Mouse (Mus musculus) heart, embryonic 14.5 days (tissue): ENCODE data around the gene Ms4a6d. TPM values are rescaled to one million over a fixed set of nuclear protein-coding genes. Genes with fewer than 3 reads are reported as not detected.

Experiments used
- ATAC-seq: fragments of 200-750 bp; cut with Nextera tagmentation; 2 replicates; pipeline ENCODE4 v1.8.0; 2017; ENCODE audit warnings: low read depth, moderate TSS enrichment; ENCODE audit not compliant: insufficient number of reproducible peaks, insufficient read depth, low FRiP score
- H3K27ac ChIP-seq, 2 experiments: fragments of 200-500 bp in 1 of 2; fragments of 300-500 bp in 1 of 2; sonication (generic) in 1 of 2; replicated peaks in 1 of 2; 2 replicates each; pipeline ENCODE4 v1.5.1; 2012 to 2014; ENCODE audit warnings: low read depth in 2 of 2, low read length in 2 of 2, control low read depth in 1 of 2, mild to moderate bottlenecking in 1 of 2, mixed read lengths in 1 of 2; ENCODE audit not compliant: control insufficient read depth in 1 of 2, insufficient read depth in 1 of 2
- H3K27me3 ChIP-seq: fragments of 300-500 bp; sonication (generic); 2 replicates; pipeline ENCODE4 v1.6.1; 2014; ENCODE audit warnings: mild to moderate bottlenecking, low read length, control low read depth; ENCODE audit not compliant: control insufficient read depth, insufficient read depth
- H3K36me3 ChIP-seq: fragments of 300-500 bp; sonication (generic); 2 replicates; pipeline ENCODE4 v1.6.1; 2014; ENCODE audit warnings: mild to moderate bottlenecking, control low read depth, low read length, mixed read lengths; ENCODE audit not compliant: control insufficient read depth, insufficient read depth
- H3K4me1 ChIP-seq, 2 experiments: fragments of 200-500 bp in 1 of 2; fragments of 300-500 bp in 1 of 2; sonication (generic) in 1 of 2; 2 replicates each; pipeline ENCODE4 v1.6.1; 2012 to 2014; ENCODE audit warnings: low read length in 2 of 2, control low read depth in 1 of 2, mixed read lengths in 1 of 2; ENCODE audit not compliant: control insufficient read depth in 2 of 2, insufficient read depth in 2 of 2
- H3K4me2 ChIP-seq: fragments of 300-500 bp; sonication (generic); 2 replicates; pipeline ENCODE4 v1.6.1; 2014; ENCODE audit warnings: mild to moderate bottlenecking, low read length
- H3K4me3 ChIP-seq, 2 experiments: fragments of 200-500 bp in 1 of 2; fragments of 300-500 bp in 1 of 2; sonication (generic) in 1 of 2; 2 replicates each; pipeline ENCODE4 v1.5.1; 2012 to 2014; ENCODE audit warnings: low read length in 2 of 2, mild to moderate bottlenecking in 2 of 2, control low read depth in 1 of 2, low read depth in 1 of 2, moderate library complexity in 1 of 2; ENCODE audit not compliant: control insufficient read depth in 1 of 2, insufficient read depth in 1 of 2
- H3K9ac ChIP-seq: fragments of 300-500 bp; sonication (generic); 2 replicates; pipeline ENCODE4 v1.6.1; 2014; ENCODE audit warnings: mild to moderate bottlenecking, low read length
- H3K9me3 ChIP-seq: fragments of 300-500 bp; sonication (generic); 2 replicates; pipeline ENCODE4 v1.6.1; 2016; ENCODE audit warnings: low read length, control low read depth; ENCODE audit not compliant: control insufficient read depth
- WGBS: fragments of 180-500 bp; shearing (Covaris S2); extraction: QIAGEN DNeasy Blood & Tissue Kit; methylation state at CpG from one replicate; pipeline ENCODE4 v1.1.7; 2014; 5-methylcytosine and 5-hydroxymethylcytosine counted together
- polyA plus RNA-seq: library from polyadenylated mRNA; unstranded; fragments of >200 nt; fragmentation: Nextera tagmentation; extraction: Ambion mirVana; gene quantifications from 2 replicates; pipeline ENCODE4 v1.2.1, GENCODE M21; 2014

The Ms4a6d gene
- polyA plus RNA-seq = 3.4 TPM in 2 replicates

DNA sequence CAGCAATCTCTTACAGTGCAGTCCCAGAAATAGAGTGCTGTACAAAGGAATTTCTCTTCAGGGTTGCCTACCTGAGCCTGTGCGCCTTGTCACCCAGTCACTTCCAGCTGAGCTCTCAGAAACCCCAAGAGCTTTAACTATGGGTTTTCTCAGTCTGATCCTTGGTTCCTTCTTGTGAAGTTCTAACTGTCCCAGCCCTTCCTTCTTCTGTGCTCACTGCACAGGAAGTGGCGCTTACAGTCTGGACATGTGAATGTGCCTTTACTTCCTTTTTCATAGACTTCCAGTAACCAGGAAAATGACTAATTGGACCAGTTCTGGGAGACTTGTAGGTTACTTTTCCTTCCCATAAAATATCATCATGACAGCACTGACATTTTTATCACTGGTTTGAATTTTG, at the start of gene Ms4a6d:
Gene Ms4a6d, minus strand, starts transcription at position 247 of the 400 bp plus-strand sequence.
- H3K4me1 ChIP-seq = no peaks in the 10 kb centered on the region
- H3K27ac ChIP-seq = no peak within 1 kb of the TSS
- ATAC-seq = no peak
- H3K9ac ChIP-seq = no peak within 1 kb of the TSS
- no peak within 1 kb of the TSS for H3K4me2 ChIP-seq
- no peaks in the 10 kb centered on the region for H3K36me3 ChIP-seq
- no peaks in the 10 kb centered on the region for H3K9me3 ChIP-seq
- H3K27me3 ChIP-seq = no peaks in the 10 kb centered on the region
- no peak within 1 kb of the TSS for H3K4me3 ChIP-seq
- 69% methylated on average over 2 of the region's 2 CpGs for WGBS

GRCm38 (mm10) chr19:11649564-11649963, 44.9 kb upstream of the Ms4a6d start:
- Histone ChIP-seq H3K4me3 (no peak overlapping the region), H3K9ac (no peak overlapping the region), H3K36me3 (no peaks in the 10 kb centered on the region), H3K4me1 (no peaks in the 10 kb centered on the region), H3K27ac (no peak overlapping the region), H3K27me3 (no peaks in the 10 kb centered on the region), H3K9me3 (no peaks in the 10 kb centered on the region), H3K4me2 (no peak overlapping the region)
- no peak for ATAC-seq
- 73% methylated on average over 4 of the region's 4 CpGs for WGBS

GRCm38 (mm10) chr19:11646166-11646565, 41.5 kb upstream of the Ms4a6d start:
- Histone ChIP-seq H3K36me3 (no peaks in the 10 kb centered on the region), H3K27me3 (no peaks in the 10 kb centered on the region), H3K4me1 (no peaks in the 10 kb centered on the region), H3K4me3 (no peak overlapping the region), H3K27ac (no peak overlapping the region), H3K4me2 (no peak overlapping the region), H3K9ac (no peak overlapping the region), H3K9me3 (no peaks in the 10 kb centered on the region)
- WGBS = 56% methylated on average over 3 of the region's 3 CpGs
- no peak for ATAC-seq

DNA sequence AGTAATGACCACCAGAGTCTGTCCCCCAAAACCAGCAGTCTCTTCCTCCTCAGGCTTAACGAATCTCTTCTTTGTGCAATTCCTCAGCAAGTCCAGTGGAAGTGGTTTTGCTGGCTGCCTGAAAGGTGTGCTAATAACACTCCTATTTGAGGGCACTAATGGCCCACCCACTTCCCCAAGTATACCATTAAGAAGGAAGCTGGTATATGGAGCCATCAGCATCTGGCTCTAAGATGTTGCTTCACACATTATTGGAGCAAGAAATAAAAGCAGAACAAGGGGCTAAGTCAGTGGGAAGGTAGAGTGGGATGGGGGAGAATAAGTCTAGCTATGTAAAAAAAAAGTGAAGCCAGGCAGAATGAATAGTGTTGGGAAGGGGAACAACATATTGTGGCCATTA, 36.1 kb upstream of the Ms4a6d start, which contains the start of gene Ms4a3:
Gene Ms4a3, minus strand, starts transcription at position 120 of the 400 bp plus-strand sequence.
- ATAC-seq = no peak
- no peak within 1 kb of the TSS for H3K27ac ChIP-seq
- H3K27me3 ChIP-seq = no peaks in the 10 kb centered on the region
- H3K4me2 ChIP-seq = no peak within 1 kb of the TSS
- no peak within 1 kb of the TSS for H3K4me3 ChIP-seq
- H3K9ac ChIP-seq = no peak within 1 kb of the TSS
- no peaks in the 10 kb centered on the region for H3K9me3 ChIP-seq
- H3K36me3 ChIP-seq = no peaks in the 10 kb centered on the region
- H3K4me1 ChIP-seq = no peaks in the 10 kb centered on the region
- WGBS = 64% methylated on average over 1 of the region's 1 CpGs

- 61% methylated on average over 4 of the region's 4 CpGs for WGBS
These were observed 34.4 kb upstream of the Ms4a6d start for GRCm38 (mm10) chr19:11639038-11639437.

GRCm38 (mm10) chr19:11635572-11635971, 30.9 kb upstream of the Ms4a6d start:
- Histone ChIP-seq H3K9ac (no peak overlapping the region), H3K36me3 (no peaks in the 10 kb centered on the region), H3K4me3 (no peak overlapping the region), H3K4me1 (no peaks in the 10 kb centered on the region), H3K27me3 (no peaks in the 10 kb centered on the region), H3K27ac (no peak overlapping the region), H3K9me3 (no peaks in the 10 kb centered on the region), H3K4me2 (no peak overlapping the region)
- WGBS = 32% methylated on average over 5 of the region's 5 CpGs
- no peak for ATAC-seq

More at GRCm38 (mm10) chr19:11639038-11639437, 34.4 kb upstream of the Ms4a6d start:
- no peak for ATAC-seq
- no peaks in the 10 kb centered on the region for H3K36me3 ChIP-seq
- no peak overlapping the region for H3K27ac ChIP-seq
- H3K4me3 ChIP-seq = no peak overlapping the region
- H3K9ac ChIP-seq = no peak overlapping the region
- H3K9me3 ChIP-seq = no peaks in the 10 kb centered on the region
- H3K27me3 ChIP-seq = no peaks in the 10 kb centered on the region
- H3K4me2 ChIP-seq = no peak overlapping the region
- no peaks in the 10 kb centered on the region for H3K4me1 ChIP-seq

DNA sequence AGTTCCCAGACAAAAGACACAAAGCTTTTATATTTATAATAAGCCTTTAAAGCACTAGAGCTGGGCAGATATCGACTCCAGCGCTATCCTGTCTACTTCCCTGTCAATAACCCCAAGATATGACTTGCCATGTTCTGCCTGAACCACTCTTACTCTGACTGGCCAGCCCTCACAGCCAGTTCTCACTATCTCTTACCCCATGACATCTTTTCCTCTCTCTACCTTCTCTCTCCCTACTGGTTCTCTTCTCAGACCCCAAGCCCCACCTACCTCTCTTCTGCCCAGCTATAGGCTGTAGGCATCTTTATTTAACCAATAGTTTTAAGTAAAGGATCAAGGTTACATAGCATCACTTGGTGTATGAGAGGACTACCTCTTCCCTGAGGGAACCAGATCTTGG, 29.7 kb upstream of the Ms4a6d start:
- Histone ChIP-seq H3K27me3 (no peaks in the 10 kb centered on the region), H3K9ac (no peak overlapping the region), H3K36me3 (no peaks in the 10 kb centered on the region), H3K4me2 (no peak overlapping the region), H3K4me1 (no peaks in the 10 kb centered on the region), H3K4me3 (no peak overlapping the region), H3K27ac (no peak overlapping the region), H3K9me3 (no peaks in the 10 kb centered on the region)
- no peak for ATAC-seq
- WGBS = 70% methylated on average over 2 of the region's 2 CpGs

- WGBS = 70% methylated on average over 1 of the region's 1 CpGs
- Histone ChIP-seq H3K4me1 (no peaks in the 10 kb centered on the region), H3K27me3 (no peaks in the 10 kb centered on the region), H3K9me3 (no peaks in the 10 kb centered on the region), H3K4me3 (no peak overlapping the region), H3K36me3 (no peaks in the 10 kb centered on the region), H3K4me2 (no peak overlapping the region), H3K27ac (no peak overlapping the region), H3K9ac (no peak overlapping the region)
- ATAC-seq = no peak
These were observed 29.1 kb upstream of the Ms4a6d start for GRCm38 (mm10) chr19:11633732-11634131.
